Mouse (Mus musculus): ENCODE data around the gene Trip12.

Trip12 gene

GRCm38 (mm10) chr1:84859597-84859996, 19.3 kb upstream of the Trip12 start:
- DNase-seq: no peak

- DNase-seq: no peak
Observed at GRCm38 (mm10) chr1:84855756-84856155, 15.4 kb upstream of the Trip12 start.

GRCm38 (mm10) chr1:84854966-84855365, 14.7 kb upstream of the Trip12 start:
- no peak for DNase-seq

- DNase-seq: no peak
Observed at GRCm38 (mm10) chr1:84853721-84854120, 13.4 kb upstream of the Trip12 start.

- DNase-seq: no peak
Observed at GRCm38 (mm10) chr1:84851512-84852235, 11.4 kb upstream of the Trip12 start.

GRCm38 (mm10) chr1:84850471-84850870, 10.2 kb upstream of the Trip12 start:
- no peak for DNase-seq

GRCm38 (mm10) chr1:84849804-84850203, 9.5 kb upstream of the Trip12 start:
- no peak for DNase-seq

- no peak for DNase-seq
Observed at GRCm38 (mm10) chr1:84848801-84849455, 8.6 kb upstream of the Trip12 start.

GRCm38 (mm10) chr1:84848335-84848734, 8.0 kb upstream of the Trip12 start:
- no peak for DNase-seq

- DNase-seq: no peak
Observed at GRCm38 (mm10) chr1:84847698-84848097, 7.4 kb upstream of the Trip12 start.

- no peak for DNase-seq
Observed at GRCm38 (mm10) chr1:84843366-84843765, 3.0 kb upstream of the Trip12 start.

GRCm38 (mm10) chr1:84841061-84841460, 745 bp upstream of the Trip12 start:
- DNase-seq: no peak

GRCm38 (mm10) chr1:84839309-84840017, 853 bp downstream of the Trip12 start, which contains the start of gene Fbxo36:
TSS of gene Fbxo36 (plus strand) at chr1:84839841.
- peak; percentile 97 for DNase-seq

GRCm38 (mm10) chr1:84838621-84839151, 1.6 kb downstream of the Trip12 start:
- DNase-seq: peak; percentile 84

GRCm38 (mm10) chr1:84838156-84838555, 2.2 kb downstream of the Trip12 start:
- no peak for DNase-seq

- peak; percentile 12 for DNase-seq
Observed at GRCm38 (mm10) chr1:84837523-84838145, 2.7 kb downstream of the Trip12 start.

GRCm38 (mm10) chr1:84825091-84825490, 15.2 kb downstream of the Trip12 start:
- DNase-seq: no peak

- DNase-seq: no peak
Observed at GRCm38 (mm10) chr1:84817596-84817995, 22.7 kb downstream of the Trip12 start.

- DNase-seq: no peak
Observed at GRCm38 (mm10) chr1:84803788-84804187, 36.5 kb downstream of the Trip12 start.

- DNase-seq: no peak
Observed at GRCm38 (mm10) chr1:84799166-84799565, 41.1 kb downstream of the Trip12 start.

GRCm38 (mm10) chr1:84795335-84795734, 45.0 kb downstream of the Trip12 start:
- no peak for DNase-seq

- DNase-seq: no peak
Observed at GRCm38 (mm10) chr1:84791393-84791792, 48.9 kb downstream of the Trip12 start.

GRCm38 (mm10) chr1:84780630-84781029, 59.7 kb downstream of the Trip12 start:
- DNase-seq: no peak
